Mouse (Mus musculus) thymus, postnatal 4 days (tissue): ENCODE measurements around the gene Pim3.
A peak's percentile ranks its signal among the peaks of the same experiment; 100 is the strongest.

Experiments
- DNase-seq: peaks from one replicate; pipeline ENCODE4 v3.0.0; 2021

Gene Pim3

GRCm38 (mm10) chr15:88885376-88885775, 23.4 kb downstream of the Pim3 start:
- DNase-seq, result no peak

GRCm38 (mm10) chr15:88889032-88889431, 27.0 kb downstream of the Pim3 start:
- no peak for DNase-seq

- DNase-seq, result no peak
Measured at GRCm38 (mm10) chr15:88889994-88890393, 28.0 kb downstream of the Pim3 start.

- peak; percentile 69 for DNase-seq
Measured at GRCm38 (mm10) chr15:88890751-88891675, 29.0 kb downstream of the Pim3 start.

- no peak for DNase-seq
Measured at GRCm38 (mm10) chr15:88891676-88892040, 29.7 kb downstream of the Pim3 start.

- DNase-seq, result no peak
Measured at GRCm38 (mm10) chr15:88892252-88892651, 30.3 kb downstream of the Pim3 start.

- DNase-seq, result no peak
Measured at GRCm38 (mm10) chr15:88892876-88893275, 30.9 kb downstream of the Pim3 start.

GRCm38 (mm10) chr15:88895119-88895518, 33.1 kb downstream of the Pim3 start:
- DNase-seq, result no peak

- no peak for DNase-seq
Measured at GRCm38 (mm10) chr15:88895891-88896290, 33.9 kb downstream of the Pim3 start.

- no peak for DNase-seq
Measured at GRCm38 (mm10) chr15:88896341-88896980, 34.5 kb downstream of the Pim3 start.

GRCm38 (mm10) chr15:88902200-88902875, 40.4 kb downstream of the Pim3 start:
- DNase-seq, result no peak

- DNase-seq, result no peak
Measured at GRCm38 (mm10) chr15:88903086-88903485, 41.1 kb downstream of the Pim3 start.

- no peak for DNase-seq
Measured at GRCm38 (mm10) chr15:88904056-88904811, 42.2 kb downstream of the Pim3 start.

- no peak for DNase-seq
Measured at GRCm38 (mm10) chr15:88906347-88906746, 44.4 kb downstream of the Pim3 start.

- no peak for DNase-seq
Measured at GRCm38 (mm10) chr15:88915046-88915445, 53.1 kb downstream of the Pim3 start.
